Mouse (Mus musculus): ENCODE data around the gene Gcnt2.

GRCm38 (mm10) chr13:40857281-40857818, 2.2 kb upstream of the Gcnt2 start:
- TF ChIP-seq CTCF (IDR thresholded peaks at IDR 0.05; ENCODE audit: insufficient read depth, low read depth, low read length): no peak
- TF ChIP-seq POLR2A (IDR thresholded peaks at IDR 0.05; ENCODE audit: insufficient read depth, low read depth, low read length): no peak

Data from olfactory bulb, adult 2 months (tissue).